Mouse (Mus musculus) heart, postnatal 36 days (tissue): ENCODE measurements at regions not wholly inside any gene's neighbourhood (a gene's known extent, or its start where the extent isn't known, plus 50 kb on each side); places are given as distances from the start of the nearest gene placed in this dataset.

Source experiments
- DNase-seq, 2 experiments: peaks; one replicate each; pipeline ENCODE4 v3.0.0; 2021 to 2022
- intact Hi-C: fragments of 180-260 bp; cut with DNase I; formaldehyde crosslinking; loops from one replicate; pipeline ENCODE4 v1.15.1; 2025

DNA sequence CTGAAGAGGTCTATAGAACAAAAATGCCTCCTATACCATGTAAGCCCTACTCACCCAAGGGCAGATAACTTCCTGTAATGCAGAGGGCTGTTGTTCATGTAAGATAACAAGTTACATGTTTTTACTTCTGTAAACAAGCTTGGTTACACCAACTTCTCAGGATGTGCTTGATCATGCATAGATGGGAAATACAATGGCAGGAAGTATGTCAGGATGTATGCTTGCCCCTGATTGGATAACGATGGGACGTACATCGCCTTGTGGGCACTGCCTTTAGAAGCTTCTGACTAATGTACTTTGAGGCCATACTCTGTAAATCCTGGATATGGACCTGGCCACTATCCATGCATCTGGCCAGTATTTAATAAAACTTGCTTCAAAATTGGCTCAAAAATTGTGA lies 69.2 kb upstream of the Pde3b start:
- intact Hi-C loops: no loop called here
- DNase-seq: no peak

DNA sequence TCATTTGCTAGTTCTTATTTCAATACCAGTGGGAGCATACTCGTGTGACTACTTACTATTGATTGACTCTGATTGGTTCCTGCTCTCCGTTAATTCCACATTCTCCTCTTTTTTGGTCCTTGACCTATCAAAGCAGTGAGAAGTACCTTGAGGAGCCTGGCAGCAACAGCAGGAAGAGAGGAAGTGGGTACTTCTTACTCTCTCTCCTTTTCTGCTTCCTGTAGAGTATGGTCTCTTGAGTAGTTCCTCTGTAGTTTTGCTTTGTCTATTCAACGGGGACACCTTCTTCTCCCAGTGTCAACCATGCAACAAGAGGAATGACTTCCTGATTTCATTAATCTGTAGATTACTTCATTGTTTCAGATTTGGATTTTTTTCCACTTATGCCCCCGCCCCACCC lies 68.1 kb upstream of the Pde3b start:
- DNase-seq: no peak

GRCm38 (mm10) chr7:114350968-114351367 lies 64.1 kb upstream of the Pde3b start:
- DNase-seq: no peak
- intact Hi-C loops: no loop called here

More for the DNA sequence above, 68.1 kb upstream of the Pde3b start:
- intact Hi-C loops: no loop called here

DNA sequence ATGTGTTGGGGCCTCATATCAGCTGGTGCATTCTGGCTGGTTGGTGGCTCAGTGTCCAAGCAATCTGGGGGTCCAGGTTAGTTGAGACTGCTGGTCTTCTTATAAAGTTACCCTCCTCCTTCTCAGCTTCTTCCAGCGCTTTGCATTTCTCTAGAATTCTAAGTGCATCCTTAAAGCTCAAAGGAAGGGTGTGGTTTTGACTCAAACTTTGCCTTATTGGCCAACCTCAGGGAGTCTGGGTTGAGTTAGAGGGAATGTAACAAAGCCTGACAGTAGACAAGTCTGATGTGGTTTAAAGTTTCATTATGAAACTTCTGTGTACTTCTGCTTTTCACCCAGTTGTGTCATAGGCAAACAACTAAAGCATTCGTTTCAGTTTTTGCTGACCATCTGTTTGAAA lies 58.7 kb upstream of the Pde3b start:
- intact Hi-C loops: no loop called here
- no peak for DNase-seq

GRCm38 (mm10) chr7:114362166-114362565 lies 52.9 kb upstream of the Pde3b start:
- no peak for DNase-seq
- intact Hi-C loops: loop anchor here (5.0 kb wide), 1 partner anchor 80 kb away; no protein-coding TSS in a partner anchor

DNA sequence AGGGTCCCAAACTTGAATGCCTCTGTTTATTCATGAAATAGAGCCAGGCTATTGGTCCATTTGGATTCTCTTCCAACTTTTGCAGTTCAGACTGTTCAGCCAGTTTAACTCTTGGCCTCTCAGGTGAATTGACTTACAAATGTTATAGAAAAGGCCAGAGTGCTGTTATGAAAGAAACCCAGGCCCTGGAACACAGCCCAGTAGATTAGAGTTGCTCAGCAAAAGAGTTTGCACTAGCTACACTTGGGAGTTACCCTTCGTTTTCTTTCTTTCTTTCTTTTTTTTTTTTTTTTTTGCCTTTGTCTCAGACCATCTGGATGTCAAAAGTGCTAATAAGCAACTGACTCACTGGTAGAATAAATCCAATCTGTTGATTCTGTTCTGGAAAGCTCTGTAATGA lies 51.0 kb upstream of the Pde3b start:
- peak in 1 of 2 experiments; percentile 17 for DNase-seq
- intact Hi-C loops: loop anchor here (5.0 kb wide), 1 partner anchor 82 kb away; no protein-coding TSS in a partner anchor
